20 mouse cellular contexts compared by ENCODE assay signal in the genomic region with DNA sequence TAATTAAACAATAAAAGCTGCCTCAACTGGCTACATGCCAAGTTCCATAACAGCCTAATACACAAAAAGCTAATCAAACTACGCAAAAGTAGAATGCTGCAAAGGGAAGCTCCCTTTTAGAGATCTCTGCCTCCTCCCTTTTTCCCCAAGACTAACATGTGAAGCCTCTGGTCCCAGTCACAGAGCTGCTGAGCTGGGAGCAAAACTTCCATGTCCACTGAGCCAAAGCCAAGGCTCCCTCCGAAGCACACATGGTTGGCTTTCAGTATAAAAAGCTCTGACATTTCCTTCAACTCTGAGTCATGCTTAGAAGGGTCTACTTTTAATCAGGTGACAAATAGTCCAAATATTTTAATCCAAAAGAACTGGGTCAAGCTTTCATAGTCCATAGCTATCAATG. TPM values are rescaled to one million over a fixed set of nuclear protein-coding genes. Genes with fewer than 3 reads are reported as not detected.
DNase-seq lines count a peak whose midpoint lies in the region; ATAC-seq and TF ChIP-seq lines count a peak whose summit lies in the region.
"Had no signal": no experiment of that assay in that cellular context is flagged by ENCODE, and none has a peak within 500 bp of the region (broad histone marks: within the 10 kb centered on the region; RNA-seq: fewer than 3 reads in every experiment).

No protein-coding gene starts in this region.

- DNase-seq in gastrocnemius, adult 2 months, result peak; percentile 34
- DNase-seq in gastrocnemius, adult 8-10 months (ENCODE audit: low spot score in 2 of 2), result no peak
- DNase-seq in neural tube, embryonic 10.5 days (ENCODE audit: extremely low spot score, low spot score), result no peak
- DNase-seq in adipocyte (ENCODE audit: low spot score), result no peak
- DNase-seq in kidney, postnatal 4 days, result no peak
- DNase-seq: cerebellum, postnatal 10 days; gastrocnemius, postnatal 10 days; heart, postnatal 14 days; lung, adult 2 months; right cerebral cortex, postnatal 4 days; thymus, adult 2 months had no signal

- H3K4me2 ChIP-seq in neural tube, embryonic 15.5 days, result no peak overlapping the region
- H3K4me2 ChIP-seq: hindbrain, embryonic 15.5 days; midbrain, embryonic 15.5 days had no signal

- no peak overlapping the region for H3K9ac ChIP-seq in neural tube, embryonic 15.5 days (replicated peaks)
- H3K9ac ChIP-seq: hindbrain, embryonic 15.5 days; midbrain, embryonic 15.5 days had no signal

- H3K27me3 ChIP-seq in neural tube, embryonic 15.5 days (replicated peaks), result no peaks in the 10 kb centered on the region
- H3K27me3 ChIP-seq: hindbrain, embryonic 15.5 days; midbrain, embryonic 15.5 days had no signal

- 47% methylated on average over 2 of the region's 2 CpGs for WGBS in neural tube, embryonic 15.5 days

- no peak for TF ChIP-seq CTCF in gastrocnemius, adult 2 months (IDR thresholded peaks at IDR 0.05)

- peaks cover 29% of the 10 kb centered on the region for H3K4me1 ChIP-seq in neural tube, embryonic 15.5 days

- intact Hi-C loops in gastrocnemius, adult 2 months (cut with DNase I), result no loop called here

- H3K9me3 ChIP-seq in neural tube, embryonic 15.5 days (replicated peaks), result no peaks in the 10 kb centered on the region
- H3K9me3 ChIP-seq: heart, embryonic 10.5 days; hindbrain, embryonic 15.5 days; midbrain, embryonic 15.5 days had no signal

- peak overlapping the region; percentile 14; the same call in 1 of the 2 replicates for H3K4me3 ChIP-seq in gastrocnemius, adult 2 months
- H3K4me3 ChIP-seq in neural tube, embryonic 15.5 days (replicated peaks), result no peak overlapping the region
- H3K4me3 ChIP-seq: heart, embryonic 10.5 days; hindbrain, embryonic 15.5 days; midbrain, embryonic 15.5 days had no signal

- ATAC-seq in neural tube, embryonic 15.5 days (ENCODE audit: low FRiP score), result no peak
- ATAC-seq in erythroid progenitor cell, adult 5-6 weeks (replicated peaks; ENCODE audit: low FRiP score, poor library complexity, severe bottlenecking), result 0 out of 2 replicates have a peak, but pooled peaks have one; percentile 8
- ATAC-seq: CD4-positive, CD25-positive, alpha-beta regulatory T cell, adult 4 months; forebrain, embryonic 16.5 days; midbrain, embryonic 15.5 days had no signal

- no peaks in the 10 kb centered on the region for H3K36me3 ChIP-seq in neural tube, embryonic 15.5 days
- H3K36me3 ChIP-seq: hindbrain, embryonic 15.5 days; midbrain, embryonic 15.5 days had no signal

- peak overlapping the region; percentile 72 for H3K27ac ChIP-seq in gastrocnemius, adult 2 months
- H3K27ac ChIP-seq in neural tube, embryonic 15.5 days (replicated peaks), result 0 out of 2 replicates have a peak overlapping the region, but pooled peaks have one; percentile 13
- H3K27ac ChIP-seq: heart, embryonic 10.5 days; hindbrain, embryonic 15.5 days; kidney, postnatal 0 days; macrophage; midbrain, embryonic 15.5 days had no signal

RNA-seq across cellular contexts. Expression of gene Crebbp, which starts 14.2 kb away (rescaled TPM):
- 10 to 100 TPM; 40.5 to 41.6 TPM for total RNA-seq in gastrocnemius, adult 2 months (2021)
- total RNA-seq in gastrocnemius, adult 8-10 months (2022), result 10 to 100 TPM; 36.3 to 38.3 (median 37.0) TPM
- polyA plus RNA-seq in neural tube, embryonic 15.5 days (2015; fragmentation: Nextera tagmentation; extraction: Ambion mirVana), result 32.7 and 33.9 TPM in 2 replicates
- 51.1 and 51.2 TPM in 2 replicates for total RNA-seq in erythroid progenitor cell, adult 5-6 weeks (2015; ENCODE audit: low replicate concordance)
- 51.4 and 115 TPM in 2 replicates for total RNA-seq in erythroid progenitor cell, adult 5-6 weeks (2017; ENCODE audit: low replicate concordance)
